Comparison of ENCODE assay signal across 8 mouse cellular contexts in the genomic region with DNA sequence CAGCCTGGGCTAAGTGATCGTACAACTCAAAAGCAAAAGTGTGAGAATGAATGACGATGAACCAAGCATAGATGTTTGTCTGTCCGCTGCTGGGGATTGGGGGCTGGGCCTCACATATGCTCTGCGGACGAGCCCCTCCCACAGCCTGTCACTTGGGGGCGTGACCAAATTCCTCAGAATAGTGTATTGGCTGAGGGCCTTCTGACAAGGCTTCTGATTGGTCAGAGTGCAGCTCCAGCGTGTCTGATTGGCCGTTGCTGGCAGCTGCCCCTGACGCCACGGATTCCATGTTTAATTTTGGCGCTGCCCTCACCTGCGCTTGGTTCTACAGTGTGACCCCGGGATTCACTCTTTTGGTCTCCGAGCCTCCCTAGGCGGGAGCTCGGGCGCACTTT. TPM values are rescaled to one million over a fixed set of nuclear protein-coding genes. Genes with fewer than 3 reads are reported as not detected.
DNase-seq lines count a peak whose midpoint lies in the region; ATAC-seq and TF ChIP-seq lines count a peak whose summit lies in the region.

No protein-coding gene starts in this region.

- peaks cover 0 to 23% of the 10 kb centered on the region in 2 experiments; a peak in 2 of 4 replicates for H3K4me1 ChIP-seq in MEL (ENCODE audit: control insufficient read depth in 1 of 2, insufficient read depth in 2 of 2, low read length in 2 of 2)
- peaks cover 12% of the 10 kb centered on the region; the same call in 1 of the 2 replicates for H3K4me1 ChIP-seq in forebrain, postnatal 0 days (ENCODE audit: insufficient read depth)
- peaks cover 5% of the 10 kb centered on the region; the same call in 1 of the 2 replicates for H3K4me1 ChIP-seq in lung, embryonic 14.5 days (ENCODE audit: insufficient read depth)
- H3K4me1 ChIP-seq in thymus, adult 2 months (replicated peaks; ENCODE audit: control insufficient read depth, insufficient read depth, low read length), result peaks cover 48% of the 10 kb centered on the region

- no peak for TF ChIP-seq RAD21 in MEL (IDR thresholded peaks at IDR 0.05; ENCODE audit: low read depth, low read length)

- WGBS in forebrain, postnatal 0 days, result 3% methylated on average over 17 of the region's 17 CpGs
- WGBS in lung, embryonic 14.5 days, result 6% methylated on average over 17 of the region's 17 CpGs
- under 1% methylated on average over 17 of the region's 17 CpGs for WGBS in thymus, adult 2 months

- H3K36me3 ChIP-seq in MEL (ENCODE audit: control insufficient read depth in 1 of 2, insufficient read depth in 2 of 2, low read length in 2 of 2), result peaks cover 0 to 3% of the 10 kb centered on the region in 2 experiments; a peak in 1 of 4 replicates
- no peaks in the 10 kb centered on the region for H3K36me3 ChIP-seq in forebrain, postnatal 0 days (ENCODE audit: insufficient read depth)
- H3K36me3 ChIP-seq in lung, embryonic 14.5 days (ENCODE audit: insufficient read depth), result no peaks in the 10 kb centered on the region
- no peaks in the 10 kb centered on the region for H3K36me3 ChIP-seq in thymus, adult 2 months (ENCODE audit: control insufficient read depth, insufficient read depth, low read length)

- peak overlapping the region; percentile 53 for H3K9ac ChIP-seq in MEL (ENCODE audit: control insufficient read depth, low read depth, low read length, poor library complexity, severe bottlenecking)
- 0 out of 2 replicates have a peak overlapping the region, but pooled peaks have one; percentile 37 for H3K9ac ChIP-seq in forebrain, postnatal 0 days
- H3K9ac ChIP-seq in lung, embryonic 14.5 days, result peak overlapping the region; percentile 30; the same call in 1 of the 2 replicates

- H3K27ac ChIP-seq in MEL (ENCODE audit: control insufficient read depth, low read depth, low read length), result peak overlapping the region; percentile 38
- no peak overlapping the region for H3K27ac ChIP-seq in forebrain, postnatal 0 days (ENCODE audit: low read depth, low read length)
- H3K27ac ChIP-seq in layer of hippocampus, adult 2 months, result peak overlapping the region; percentile 87
- no peak overlapping the region for H3K27ac ChIP-seq in lung, embryonic 14.5 days (ENCODE audit: low read depth)
- peak overlapping the region; percentile 58; the same call in 1 of the 2 replicates for H3K27ac ChIP-seq in thymus, adult 2 months (ENCODE audit: control insufficient read depth, insufficient read depth, low read length)

- peak; percentile 90 for ATAC-seq in forebrain, postnatal 0 days
- peak; percentile 81 for ATAC-seq in lung, embryonic 14.5 days (ENCODE audit: insufficient read depth)
- peak; percentile 86 for ATAC-seq in neutrophil, adult 5-6 weeks (ENCODE audit: extremely low read depth, insufficient number of reproducible peaks, low FRiP score, poor library complexity, severe bottlenecking)

- TF ChIP-seq EP300 in MEL (IDR thresholded peaks at IDR 0.05; ENCODE audit: low read depth in 1 of 2, low read length in 2 of 2), result no peak

- no peak for TF ChIP-seq CTCF in MEL (IDR thresholded peaks at IDR 0.05 in 2 of 3, conservative IDR thresholded peaks at IDR 0.05 in 1 of 3; ENCODE audit: control insufficient read depth in 1 of 3, insufficient read depth in 1 of 3, low read depth in 2 of 3, low read length in 3 of 3, poor library complexity in 1 of 3, severe bottlenecking in 1 of 3)
- TF ChIP-seq CTCF in forebrain, postnatal 0 days (IDR thresholded peaks at IDR 0.05; ENCODE audit: low read depth), result peak; percentile 1; the same call in 1 of the 2 replicates
- no peak for TF ChIP-seq CTCF in layer of hippocampus, adult 2 months (conservative IDR thresholded peaks at IDR 0.05)
- no peak for TF ChIP-seq CTCF in lung, embryonic 14.5 days (IDR thresholded peaks at IDR 0.05; ENCODE audit: low read depth)
- peak; percentile 16; the same call in 1 of the 2 replicates for TF ChIP-seq CTCF in thymus, adult 2 months (IDR thresholded peaks at IDR 0.05; ENCODE audit: borderline replicate concordance, control insufficient read depth, extremely low read depth, insufficient read depth, low read length, poor library complexity)

- H3K27me3 ChIP-seq in MEL (ENCODE audit: control insufficient read depth in 1 of 2, insufficient read depth in 2 of 2, low read length in 2 of 2), result no peaks in the 10 kb centered on the region; a peak in 1 of 4 replicates
- H3K27me3 ChIP-seq in forebrain, postnatal 0 days (ENCODE audit: insufficient read depth, low read length), result no peaks in the 10 kb centered on the region
- H3K27me3 ChIP-seq in lung, embryonic 14.5 days (ENCODE audit: insufficient read depth, low read length), result no peaks in the 10 kb centered on the region
- H3K27me3 ChIP-seq in thymus, adult 2 months (ENCODE audit: control insufficient read depth, insufficient read depth, low read length), result no peaks in the 10 kb centered on the region

- peak; percentile 24 to 42; a peak in 1 of 4 replicates for TF ChIP-seq POLR2A in MEL (IDR thresholded peaks at IDR 0.05; ENCODE audit: control insufficient read depth in 1 of 2, insufficient read depth in 1 of 2, low read depth in 1 of 2, low read length in 2 of 2, poor library complexity in 1 of 2)
- no peak for TF ChIP-seq POLR2A in thymus, adult 2 months (IDR thresholded peaks at IDR 0.05; ENCODE audit: control insufficient read depth, extremely low read depth, insufficient read depth, low read length, poor library complexity)

- peak overlapping the region; percentile 53 for H3K4me2 ChIP-seq in forebrain, postnatal 0 days (ENCODE audit: low read depth)
- peak overlapping the region; percentile 56 for H3K4me2 ChIP-seq in lung, embryonic 14.5 days

- DNase-seq in MEL (ENCODE audit: low read depth, low spot score), result peak; percentile 98
- DNase-seq in cerebellum, adult 18-20 months, result peak; percentile 92 to 98
- peak; percentile 97 for DNase-seq in forebrain, postnatal 0 days
- DNase-seq in heart, postnatal 4 days, result peak; percentile 95
- peak; percentile 91 to 97 for DNase-seq in layer of hippocampus, adult 2 months (ENCODE audit: low spot score in 2 of 2)
- DNase-seq in lung, embryonic 14.5 days, result peak; percentile 98
- peak; percentile 90 for DNase-seq in thymus, adult 2 months

- no peaks in the 10 kb centered on the region for H3K9me3 ChIP-seq in MEL (replicated peaks; ENCODE audit: insufficient read depth, low read length)
- no peaks in the 10 kb centered on the region for H3K9me3 ChIP-seq in forebrain, postnatal 0 days (ENCODE audit: low read length)
- H3K9me3 ChIP-seq in lung, embryonic 14.5 days (ENCODE audit: low read depth, low read length), result no peaks in the 10 kb centered on the region

- peak overlapping the region; percentile 59 to 61 for H3K4me3 ChIP-seq in MEL (ENCODE audit: control insufficient read depth in 1 of 2, insufficient read depth in 1 of 2, low read depth in 2 of 2, low read length in 2 of 2)
- H3K4me3 ChIP-seq in forebrain, postnatal 0 days (ENCODE audit: low read depth, low read length), result peak overlapping the region; percentile 21
- H3K4me3 ChIP-seq in layer of hippocampus, adult 2 months, result peak overlapping the region; percentile 48
- H3K4me3 ChIP-seq in lung, embryonic 14.5 days (ENCODE audit: low read depth, low read length), result peak overlapping the region; percentile 20; the same call in 1 of the 2 replicates
- peak overlapping the region; percentile 10 for H3K4me3 ChIP-seq in thymus, adult 2 months (ENCODE audit: control insufficient read depth, insufficient read depth, low read length)

- H3K79me2 ChIP-seq in MEL (ENCODE audit: control insufficient read depth, insufficient read depth, low read length, poor library complexity), result no peaks in the 10 kb centered on the region; the same call in 1 of the 2 replicates

RNA-seq across cellular contexts. Expression of gene Nfic, which starts 22.6 kb away (rescaled TPM):
- 2.0 and 3.6 TPM in 2 replicates for total RNA-seq in MEL (2012; rRNA removed)
- polyA plus RNA-seq in MEL (2012; ENCODE audit: insufficient read depth in 1 of 2, insufficient read length in 2 of 2, low read depth in 1 of 2, low replicate concordance in 2 of 2, missing spikeins in 1 of 2), result 1 to 10 TPM in 1 of 2 experiments, not detected in 1; 9.7 TPM
- total RNA-seq in forebrain, postnatal 0 days (2014; rRNA removed), result 9.0 and 14.5 TPM in 2 replicates
- polyA plus RNA-seq in forebrain, postnatal 0 days (2015; fragmentation: Nextera tagmentation; extraction: Ambion mirVana), result 14.8 and 23.1 TPM in 2 replicates
- total RNA-seq in heart, postnatal 4 days (2021), result 100 to 1,000 TPM; 125 to 130 TPM
- total RNA-seq in layer of hippocampus, adult 2 months (2021), result 10 to 100 TPM; 60.0 to 60.1 TPM
- polyA plus RNA-seq in lung, embryonic 14.5 days (2014; fragmentation: Nextera tagmentation; extraction: Ambion mirVana), result 86.0 and 86.5 TPM in 2 replicates
- total RNA-seq in neutrophil, adult 5-6 weeks (2017), result 8.3 and 12.2 TPM in 2 replicates
- polyA plus RNA-seq in thymus, adult 2 months (2012; rRNA removed), result 26.3 and 26.7 TPM in 2 replicates

RNA-seq across cellular contexts. Expression of gene Smim24, which starts 40.0 kb away (rescaled TPM):
- 6.5 and 6.7 TPM in 2 replicates for total RNA-seq in MEL (2012; rRNA removed)
- polyA plus RNA-seq in MEL (2012; ENCODE audit: insufficient read depth in 1 of 2, insufficient read length in 2 of 2, low read depth in 1 of 2, low replicate concordance in 2 of 2, missing spikeins in 1 of 2), result 10 to 100 TPM in 1 of 2 experiments, not detected in 1; 29.5 TPM
- total RNA-seq in forebrain, postnatal 0 days (2014; rRNA removed), result 0.77 and 1.3 TPM in 2 replicates
- 1.7 TPM in 2 replicates for polyA plus RNA-seq in forebrain, postnatal 0 days (2015; fragmentation: Nextera tagmentation; extraction: Ambion mirVana)
- 1 to 10 TPM; 1.9 to 2.4 TPM for total RNA-seq in heart, postnatal 4 days (2021)
- 1 to 10 TPM; 1.9 to 2.1 TPM for total RNA-seq in layer of hippocampus, adult 2 months (2021)
- polyA plus RNA-seq in lung, embryonic 14.5 days (2014; fragmentation: Nextera tagmentation; extraction: Ambion mirVana), result 2.8 and 3.3 TPM in 2 replicates
- total RNA-seq in neutrophil, adult 5-6 weeks (2017), result 2.5 and 2.6 TPM in 2 replicates
- polyA plus RNA-seq in thymus, adult 2 months (2012; rRNA removed), result 49.7 and 51.1 TPM in 2 replicates

RNA-seq across cellular contexts. Expression of gene Gm48552, which starts 44.1 kb away (rescaled TPM):
- 0.49 and 0.89 TPM in 2 replicates for total RNA-seq in MEL (2012; rRNA removed)
- polyA plus RNA-seq in MEL (2012; ENCODE audit: insufficient read depth in 1 of 2, insufficient read length in 2 of 2, low read depth in 1 of 2, low replicate concordance in 2 of 2, missing spikeins in 1 of 2), result 1 to 10 TPM in 1 of 2 experiments, not detected in 1; 1.2 TPM
- total RNA-seq in forebrain, postnatal 0 days (2014; rRNA removed), result 5.8 and 16.6 TPM in 2 replicates
- 1.9 and 3.7 TPM in 2 replicates for polyA plus RNA-seq in forebrain, postnatal 0 days (2015; fragmentation: Nextera tagmentation; extraction: Ambion mirVana)
- total RNA-seq in heart, postnatal 4 days (2021), result under 1 TPM; 0.72 to 0.98 TPM
- total RNA-seq in layer of hippocampus, adult 2 months (2021), result 1 to 10 TPM; 5.5 to 8.1 TPM
- polyA plus RNA-seq in lung, embryonic 14.5 days (2014; fragmentation: Nextera tagmentation; extraction: Ambion mirVana), result 1.3 and 1.4 TPM in 2 replicates
- 2.2 TPM in 1 of 2 replicates, not detected in the other for total RNA-seq in neutrophil, adult 5-6 weeks (2017)
- 7.5 and 8.4 TPM in 2 replicates for polyA plus RNA-seq in thymus, adult 2 months (2012; rRNA removed)

RNA-seq across cellular contexts. Expression of gene Gm48551, which starts 48.6 kb away (rescaled TPM):
- 0.46 and 0.62 TPM in 2 replicates for total RNA-seq in MEL (2012; rRNA removed)
- 1 to 10 TPM in 1 of 2 experiments, not detected in 1; 2.6 TPM for polyA plus RNA-seq in MEL (2012; ENCODE audit: insufficient read depth in 1 of 2, insufficient read length in 2 of 2, low read depth in 1 of 2, low replicate concordance in 2 of 2, missing spikeins in 1 of 2)
- total RNA-seq in forebrain, postnatal 0 days (2014; rRNA removed), result 2.5 and 3.3 TPM in 2 replicates
- polyA plus RNA-seq in forebrain, postnatal 0 days (2015; fragmentation: Nextera tagmentation; extraction: Ambion mirVana), result 5.0 and 7.3 TPM in 2 replicates
- total RNA-seq in heart, postnatal 4 days (2021), result under 1 TPM; 0.55 to 0.70 TPM
- total RNA-seq in layer of hippocampus, adult 2 months (2021), result 1 to 10 TPM; 4.4 to 6.1 TPM
- polyA plus RNA-seq in lung, embryonic 14.5 days (2014; fragmentation: Nextera tagmentation; extraction: Ambion mirVana), result 2.8 and 3.8 TPM in 2 replicates
- total RNA-seq in neutrophil, adult 5-6 weeks (2017), result 3.1 and 5.6 TPM in 2 replicates
- 4.1 and 5.3 TPM in 2 replicates for polyA plus RNA-seq in thymus, adult 2 months (2012; rRNA removed)

RNA-seq across cellular contexts. Expression of gene Dohh, which starts 48.6 kb away (rescaled TPM):
- total RNA-seq in MEL (2012; rRNA removed), result 153 and 157 TPM in 2 replicates
- polyA plus RNA-seq in MEL (2012; ENCODE audit: insufficient read depth in 1 of 2, insufficient read length in 2 of 2, low read depth in 1 of 2, low replicate concordance in 2 of 2, missing spikeins in 1 of 2), result 100 to 1,000 TPM in 1 of 2 experiments, not detected in 1; 145 TPM
- 126 and 139 TPM in 2 replicates for total RNA-seq in forebrain, postnatal 0 days (2014; rRNA removed)
- 111 and 125 TPM in 2 replicates for polyA plus RNA-seq in forebrain, postnatal 0 days (2015; fragmentation: Nextera tagmentation; extraction: Ambion mirVana)
- total RNA-seq in heart, postnatal 4 days (2021), result 10 to 100 TPM; 52.9 to 55.9 TPM
- total RNA-seq in layer of hippocampus, adult 2 months (2021), result 10 to 100 TPM; 75.9 to 79.7 TPM
- polyA plus RNA-seq in lung, embryonic 14.5 days (2014; fragmentation: Nextera tagmentation; extraction: Ambion mirVana), result 57.5 and 67.0 TPM in 2 replicates
- 11.2 and 16.9 TPM in 2 replicates for total RNA-seq in neutrophil, adult 5-6 weeks (2017)
- 119 and 123 TPM in 2 replicates for polyA plus RNA-seq in thymus, adult 2 months (2012; rRNA removed)

Comparison
In these comparisons a context has a peak if more than half of its experiments do, and no peak if none do; other contexts are left out.
1. H3K27ac ChIP-seq: peak in MEL (single experiment), layer of hippocampus, adult 2 months (single experiment) and thymus, adult 2 months (single experiment); none in forebrain, postnatal 0 days (single experiment) and lung, embryonic 14.5 days (single experiment).
2. H3K4me3 ChIP-seq: peak in every context shown above with its lines; median percentile 60 in MEL; 48 in layer of hippocampus, adult 2 months; 21 in forebrain, postnatal 0 days; 20 in lung, embryonic 14.5 days; 10 in thymus, adult 2 months.
3. CTCF ChIP-seq: peak in forebrain, postnatal 0 days (single experiment) and thymus, adult 2 months (single experiment); none in MEL (0 of 3), layer of hippocampus, adult 2 months (single experiment) and lung, embryonic 14.5 days (single experiment).
4. Peak in every context shown above with its lines, with median percentiles within 50 percentile points of each other: DNase-seq, H3K9ac ChIP-seq and ATAC-seq.